Mouse (Mus musculus) G1E (cell line): ENCODE results near the gene Col28a1. TPM values are rescaled to one million over a fixed set of nuclear protein-coding genes. Genes with fewer than 3 reads are reported as not detected.

Experiments
- ATAC-seq: 2 replicates; pipeline ENCODE4 v1.8.0; 2016; ENCODE audit warnings: mild to moderate bottlenecking; ENCODE audit not compliant: insufficient number of reproducible peaks, poor library complexity, low FRiP score, severe bottlenecking; ENCODE audit errors: extremely low read depth
- DNase-seq: peaks from one replicate; pipeline ENCODE4 v3.0.0; 2012; ENCODE audit warnings: low spot score
- H3K27me3 ChIP-seq: 2 replicates; pipeline ENCODE4 v1.6.1; 2012; ENCODE audit warnings: mild to moderate bottlenecking, low read length, inconsistent platforms; ENCODE audit not compliant: insufficient read depth
- H3K36me3 ChIP-seq: replicated peaks from 2 replicates; pipeline ENCODE3; 2012; ENCODE audit warnings: mild to moderate bottlenecking, inconsistent platforms
- H3K4me1 ChIP-seq: 2 replicates; pipeline ENCODE4 v1.6.1; 2012; ENCODE audit warnings: low read depth, low read length, inconsistent platforms, mixed read lengths; ENCODE audit not compliant: insufficient read depth
- H3K4me3 ChIP-seq: 2 replicates; pipeline ENCODE4 v1.5.1; 2012; ENCODE audit warnings: low read depth, mild to moderate bottlenecking, inconsistent platforms, low read length, moderate library complexity, mixed read lengths
- H3K9me3 ChIP-seq: replicated peaks from 2 replicates; pipeline ENCODE4 v1.6.1; 2012; ENCODE audit warnings: inconsistent platforms
- CTCF ChIP-seq: IDR thresholded peaks from 2 replicates; pipeline ENCODE4 v1.5.1; 2012; ENCODE audit warnings: low read depth, low read length, inconsistent platforms, mixed read lengths
- GATA1 ChIP-seq: IDR thresholded peaks from 2 replicates; pipeline ENCODE4 v1.6.1; 2012; ENCODE audit warnings: borderline replicate concordance, low read length, inconsistent platforms, mixed read lengths
- GATA2 ChIP-seq: IDR thresholded peaks from 2 replicates; pipeline ENCODE4 v1.6.1; 2012; ENCODE audit warnings: low read depth, low read length, inconsistent platforms, borderline replicate concordance
- POLR2AphosphoS5 ChIP-seq: IDR thresholded peaks from 2 replicates; pipeline ENCODE4 v1.6.1; 2012; ENCODE audit warnings: low read depth, low read length, inconsistent platforms; ENCODE audit not compliant: insufficient replicate concordance
- TAL1 ChIP-seq: conservative IDR thresholded peaks from 2 replicates; pipeline ENCODE4 v1.6.1; 2012; ENCODE audit warnings: low read depth, low read length, inconsistent platforms, mixed read lengths
- polyA plus RNA-seq: library from polyadenylated mRNA; stranded (reverse); fragments of >175 nt; gene quantifications from 2 replicates; pipeline ENCODE4 v1.2.3, GENCODE M21; 2012
- total RNA-seq, 2 experiments: library from RNA; stranded (forward) in 1 of 2; stranded (reverse) in 1 of 2; fragments of 200-1000 nt in 1 of 2; fragments of >200 nt in 1 of 2; fragmentation: Nextera tagmentation in 1 of 2; gene quantifications; 2 replicates each; pipeline ENCODE4 v1.2.3; 2014 to 2017

Col28a1 gene
- total and polyA plus RNA-seq, 3 experiments = 1.1 TPM; not detected in 2

- no peak overlapping the region for H3K4me3 ChIP-seq
These were observed 223.0 kb downstream of the Col28a1 start for GRCm38 (mm10) chr6:7969376-7969775.

GRCm38 (mm10) chr6:7965833-7966522 is 226.4 kb downstream of the Col28a1 start:
- no peaks in the 10 kb centered on the region; the same call in 1 of the 2 replicates for H3K27me3 ChIP-seq
- no peaks in the 10 kb centered on the region for H3K36me3 ChIP-seq
- H3K4me1 ChIP-seq = no peaks in the 10 kb centered on the region
- no peak overlapping the region for H3K4me3 ChIP-seq
- ATAC-seq (no peak), DNase-seq (no peak)
- no peak for TF ChIP-seq POLR2AphosphoS5
- no peak for TF ChIP-seq GATA2
- no peak for TF ChIP-seq CTCF
- no peaks in the 10 kb centered on the region for H3K9me3 ChIP-seq

More at GRCm38 (mm10) chr6:7969376-7969775, 223.0 kb downstream of the Col28a1 start:
- ATAC-seq (no peak), DNase-seq (no peak)
- Histone ChIP-seq H3K36me3 (no peaks in the 10 kb centered on the region), H3K9me3 (no peaks in the 10 kb centered on the region), H3K4me1 (no peaks in the 10 kb centered on the region), H3K27me3 (peaks cover 4% of the 10 kb centered on the region; the same call in 1 of the 2 replicates)
- TF ChIP-seq POLR2AphosphoS5 = no peak
- no peak for TF ChIP-seq CTCF

GRCm38 (mm10) chr6:7962749-7963148 is 229.7 kb downstream of the Col28a1 start:
- no peaks in the 10 kb centered on the region; the same call in 1 of the 2 replicates for H3K27me3 ChIP-seq
- no peaks in the 10 kb centered on the region for H3K4me1 ChIP-seq
- TF ChIP-seq CTCF (no peak), GATA1 (no peak), POLR2AphosphoS5 (no peak), TAL1 (no peak), GATA2 (no peak)
- DNase-seq (no peak), ATAC-seq (no peak)
- no peak overlapping the region for H3K4me3 ChIP-seq
- H3K9me3 ChIP-seq = no peaks in the 10 kb centered on the region
- no peaks in the 10 kb centered on the region for H3K36me3 ChIP-seq

- Histone ChIP-seq H3K27me3 (peaks cover 13% of the 10 kb centered on the region), H3K36me3 (no peaks in the 10 kb centered on the region), H3K4me3 (no peak overlapping the region), H3K9me3 (no peaks in the 10 kb centered on the region), H3K4me1 (peaks cover 5% of the 10 kb centered on the region; the same call in 1 of the 2 replicates)
- no peak for DNase-seq
- TF ChIP-seq GATA2 = no peak
- TF ChIP-seq POLR2AphosphoS5 = no peak
- no peak for TF ChIP-seq GATA1
- TF ChIP-seq CTCF = no peak
- no peak for TF ChIP-seq TAL1
- no peak for ATAC-seq
These were observed 240.2 kb downstream of the Col28a1 start for GRCm38 (mm10) chr6:7952208-7952607.

GRCm38 (mm10) chr6:7951778-7952177 is 240.6 kb downstream of the Col28a1 start:
- H3K27me3 ChIP-seq = peaks cover 16% of the 10 kb centered on the region
- no peaks in the 10 kb centered on the region for H3K36me3 ChIP-seq
- peaks cover 5% of the 10 kb centered on the region; the same call in 1 of the 2 replicates for H3K4me1 ChIP-seq
- DNase-seq (no peak), ATAC-seq (no peak)
- no peak overlapping the region for H3K4me3 ChIP-seq
- H3K9me3 ChIP-seq = no peaks in the 10 kb centered on the region
- TF ChIP-seq POLR2AphosphoS5 = no peak
- no peak for TF ChIP-seq GATA1
- no peak for TF ChIP-seq TAL1
- no peak for TF ChIP-seq GATA2
- TF ChIP-seq CTCF = no peak

Other genes with a start within 250 kb of the Col28a1 start
- gene Mios, start 16.6 kb upstream of the Col28a1 start, total RNA-seq (2014; fragmentation: Nextera tagmentation) = 38.1 and 38.8 TPM in 2 replicates
- gene Mios, start 16.6 kb upstream of the Col28a1 start, total RNA-seq (2017) = 19.9 and 23.7 TPM in 2 replicates
- gene Mios, start 16.6 kb upstream of the Col28a1 start, polyA plus RNA-seq = 5.2 and 7.2 TPM in 2 replicates
- gene Rpa3, start 66.6 kb upstream of the Col28a1 start, total RNA-seq (2014; fragmentation: Nextera tagmentation) = 20.2 and 21.6 TPM in 2 replicates
- 227 and 304 TPM in 2 replicates for gene Rpa3, start 66.6 kb upstream of the Col28a1 start, total RNA-seq (2017)
- gene Rpa3, start 66.6 kb upstream of the Col28a1 start, polyA plus RNA-seq = 1.9 and 2.3 TPM in 2 replicates
- gene Umad1, start 66.7 kb upstream of the Col28a1 start, total RNA-seq (2014; fragmentation: Nextera tagmentation) = 6.0 and 18.1 TPM in 2 replicates
- gene Umad1, start 66.7 kb upstream of the Col28a1 start, total RNA-seq (2017) = 6.7 and 7.0 TPM in 2 replicates
- 5.6 and 6.1 TPM in 2 replicates for gene Umad1, start 66.7 kb upstream of the Col28a1 start, polyA plus RNA-seq
- 88.3 and 98.3 TPM in 2 replicates for gene Gm45062, start 66.8 kb upstream of the Col28a1 start, total RNA-seq (2014; fragmentation: Nextera tagmentation)
- 41.5 and 57.6 TPM in 2 replicates for gene Gm45062, start 66.8 kb upstream of the Col28a1 start, total RNA-seq (2017)
- not detected in 2 replicates for gene Gm45062, start 66.8 kb upstream of the Col28a1 start, polyA plus RNA-seq